Mouse (Mus musculus): ENCODE data around the gene Thap2.

DNA sequence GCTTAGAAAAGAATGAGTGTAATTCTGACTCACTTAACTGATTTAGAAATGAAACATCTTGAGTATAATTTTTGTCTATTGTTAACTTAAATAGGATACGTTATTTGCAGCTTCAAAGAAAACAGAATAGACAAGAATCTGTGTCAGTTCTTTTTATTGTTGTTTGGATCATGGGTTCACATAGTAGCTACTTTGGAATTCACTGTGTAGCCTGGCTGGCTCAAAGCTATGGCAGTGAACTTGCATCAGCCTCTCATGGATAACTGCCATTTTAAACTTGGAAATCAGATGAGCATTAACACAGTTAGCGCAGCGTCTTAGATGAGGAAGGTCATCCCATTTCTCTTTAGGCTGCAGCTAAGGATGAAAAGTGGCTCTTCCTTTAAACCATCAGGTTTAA, 3.6 kb upstream of the Thap2 start:
- no peak for TF ChIP-seq CTCF (conservative IDR thresholded peaks at IDR 0.05; ENCODE audit: insufficient read depth, insufficient read length, low read depth, low read length)
- no peak for TF ChIP-seq POLR2A (IDR thresholded peaks at IDR 0.05; ENCODE audit: low read depth, low read length)
